Mouse (Mus musculus): Measurements from ENCODE around the gene Brcc3. TPM values are rescaled to one million over a fixed set of nuclear protein-coding genes. Genes with fewer than 3 reads are reported as not detected.

Brcc3 gene
- polyA plus RNA-seq (2014; fragmentation: Nextera tagmentation; extraction: Ambion mirVana) = 46.5 and 48.2 TPM in 2 replicates

GRCm38 (mm10) chrX:75415936-75416785 lies at the start of gene Brcc3, which contains the start of the genes Cmc4 and Mtcp1:
Gene Brcc3 (plus strand): TSS chrX:75416628.
Gene Cmc4 (minus strand): TSS chrX:75416584.
Gene Mtcp1 (minus strand): TSS chrX:75416588.
- no peaks in the 10 kb centered on the region for H3K36me3 ChIP-seq (ENCODE audit: control insufficient read depth, insufficient read depth, low read length)
- H3K9me3 ChIP-seq (ENCODE audit: control insufficient read depth, low read length) = no peaks in the 10 kb centered on the region
- WGBS = 19% methylated on average over 52 of the region's 52 CpGs
- H3K4me3 ChIP-seq (replicated peaks; ENCODE audit: low read depth, low read length) = peak within 1 kb of the TSS; percentile 50
- peaks cover 2% of the 10 kb centered on the region; the same call in 1 of the 2 replicates for H3K4me1 ChIP-seq (ENCODE audit: control insufficient read depth, insufficient read depth, low read length)
- H3K4me2 ChIP-seq (ENCODE audit: low read length) = peak within 1 kb of the TSS; percentile 56
- peak within 1 kb of the TSS; percentile 89 for H3K27ac ChIP-seq (replicated peaks; ENCODE audit: low read depth, low read length)
- DNase-seq = peak; percentile 93
- peak; percentile 100 for ATAC-seq (ENCODE audit: low FRiP score, low TSS enrichment)
- H3K9ac ChIP-seq (replicated peaks; ENCODE audit: low read length) = peak within 1 kb of the TSS; percentile 61
- no peaks in the 10 kb centered on the region for H3K27me3 ChIP-seq (ENCODE audit: control insufficient read depth, insufficient read depth, low read length)

GRCm38 (mm10) chrX:75370197-75370596 lies 46.2 kb upstream of the Brcc3 start:
- no peak for DNase-seq
- Histone ChIP-seq H3K4me3 (replicated peaks; ENCODE audit: low read depth, low read length) (no peak overlapping the region), H3K9ac (replicated peaks; ENCODE audit: low read length) (no peak overlapping the region), H3K4me2 (ENCODE audit: low read length) (no peak overlapping the region), H3K9me3 (ENCODE audit: control insufficient read depth, low read length) (no peaks in the 10 kb centered on the region), H3K4me1 (ENCODE audit: control insufficient read depth, insufficient read depth, low read length) (no peaks in the 10 kb centered on the region), H3K36me3 (ENCODE audit: control insufficient read depth, insufficient read depth, low read length) (no peaks in the 10 kb centered on the region), H3K27me3 (ENCODE audit: control insufficient read depth, insufficient read depth, low read length) (no peaks in the 10 kb centered on the region), H3K27ac (replicated peaks; ENCODE audit: low read depth, low read length) (no peak overlapping the region)
- no peak for ATAC-seq (ENCODE audit: low FRiP score, low TSS enrichment)

- Histone ChIP-seq H3K36me3 (ENCODE audit: control insufficient read depth, insufficient read depth, low read length) (no peaks in the 10 kb centered on the region), H3K4me2 (ENCODE audit: low read length) (no peak overlapping the region), H3K9ac (replicated peaks; ENCODE audit: low read length) (no peak overlapping the region), H3K27me3 (ENCODE audit: control insufficient read depth, insufficient read depth, low read length) (no peaks in the 10 kb centered on the region), H3K27ac (replicated peaks; ENCODE audit: low read depth, low read length) (no peak overlapping the region), H3K4me1 (ENCODE audit: control insufficient read depth, insufficient read depth, low read length) (no peaks in the 10 kb centered on the region), H3K4me3 (replicated peaks; ENCODE audit: low read depth, low read length) (no peak overlapping the region), H3K9me3 (ENCODE audit: control insufficient read depth, low read length) (no peaks in the 10 kb centered on the region)
- WGBS = 83% methylated on average over 2 of the region's 2 CpGs
- no peak for ATAC-seq (ENCODE audit: low FRiP score, low TSS enrichment)
- DNase-seq = no peak
Observed at GRCm38 (mm10) chrX:75372666-75373425, 43.6 kb upstream of the Brcc3 start.

- DNase-seq = no peak
Observed at GRCm38 (mm10) chrX:75376815-75377214, 39.6 kb upstream of the Brcc3 start.

GRCm38 (mm10) chrX:75381176-75381575 lies 35.3 kb upstream of the Brcc3 start:
- H3K4me3 ChIP-seq (replicated peaks; ENCODE audit: low read depth, low read length) = no peak overlapping the region
- H3K9me3 ChIP-seq (ENCODE audit: control insufficient read depth, low read length) = no peaks in the 10 kb centered on the region
- no peak overlapping the region for H3K27ac ChIP-seq (replicated peaks; ENCODE audit: low read depth, low read length)
- WGBS = 79% methylated on average over 1 of the region's 1 CpGs
- no peak overlapping the region for H3K4me2 ChIP-seq (ENCODE audit: low read length)
- no peaks in the 10 kb centered on the region for H3K4me1 ChIP-seq (ENCODE audit: control insufficient read depth, insufficient read depth, low read length)
- H3K27me3 ChIP-seq (ENCODE audit: control insufficient read depth, insufficient read depth, low read length) = no peaks in the 10 kb centered on the region
- ATAC-seq (ENCODE audit: low FRiP score, low TSS enrichment) (no peak), DNase-seq (no peak)
- H3K9ac ChIP-seq (replicated peaks; ENCODE audit: low read length) = no peak overlapping the region
- no peaks in the 10 kb centered on the region for H3K36me3 ChIP-seq (ENCODE audit: control insufficient read depth, insufficient read depth, low read length)

More at GRCm38 (mm10) chrX:75376815-75377214, 39.6 kb upstream of the Brcc3 start:
- no peaks in the 10 kb centered on the region for H3K4me1 ChIP-seq (ENCODE audit: control insufficient read depth, insufficient read depth, low read length)
- H3K9me3 ChIP-seq (ENCODE audit: control insufficient read depth, low read length) = no peaks in the 10 kb centered on the region
- H3K36me3 ChIP-seq (ENCODE audit: control insufficient read depth, insufficient read depth, low read length) = no peaks in the 10 kb centered on the region
- H3K27me3 ChIP-seq (ENCODE audit: control insufficient read depth, insufficient read depth, low read length) = no peaks in the 10 kb centered on the region
- no peak overlapping the region for H3K4me2 ChIP-seq (ENCODE audit: low read length)
- no peak overlapping the region for H3K4me3 ChIP-seq (replicated peaks; ENCODE audit: low read depth, low read length)
- H3K9ac ChIP-seq (replicated peaks; ENCODE audit: low read length) = no peak overlapping the region
- ATAC-seq (ENCODE audit: low FRiP score, low TSS enrichment) = no peak
- H3K27ac ChIP-seq (replicated peaks; ENCODE audit: low read depth, low read length) = no peak overlapping the region

- peak overlapping the region; percentile 57; the same call in 1 of the 2 replicates for H3K9ac ChIP-seq (replicated peaks; ENCODE audit: low read length)
- H3K4me2 ChIP-seq (ENCODE audit: low read length) = peak overlapping the region; percentile 54
- DNase-seq (peak; percentile 2), ATAC-seq (ENCODE audit: low FRiP score, low TSS enrichment) (peak; percentile 18; the same call in 1 of the 2 replicates)
- H3K27me3 ChIP-seq (ENCODE audit: control insufficient read depth, insufficient read depth, low read length) = no peaks in the 10 kb centered on the region
- H3K4me1 ChIP-seq (ENCODE audit: control insufficient read depth, insufficient read depth, low read length) = no peaks in the 10 kb centered on the region
- no peak overlapping the region for H3K27ac ChIP-seq (replicated peaks; ENCODE audit: low read depth, low read length)
- 76% methylated on average over 5 of the region's 5 CpGs for WGBS
- peak overlapping the region; percentile 51 for H3K4me3 ChIP-seq (replicated peaks; ENCODE audit: low read depth, low read length)
- no peaks in the 10 kb centered on the region for H3K36me3 ChIP-seq (ENCODE audit: control insufficient read depth, insufficient read depth, low read length)
- H3K9me3 ChIP-seq (ENCODE audit: control insufficient read depth, low read length) = no peaks in the 10 kb centered on the region
Observed at GRCm38 (mm10) chrX:75381699-75382098, 34.7 kb upstream of the Brcc3 start.

- Histone ChIP-seq H3K4me1 (ENCODE audit: control insufficient read depth, insufficient read depth, low read length) (no peaks in the 10 kb centered on the region), H3K9me3 (ENCODE audit: control insufficient read depth, low read length) (no peaks in the 10 kb centered on the region), H3K4me2 (ENCODE audit: low read length) (peak within 1 kb of the TSS; percentile 54), H3K27ac (replicated peaks; ENCODE audit: low read depth, low read length) (peak within 1 kb of the TSS; percentile 71), H3K4me3 (replicated peaks; ENCODE audit: low read depth, low read length) (peak within 1 kb of the TSS; percentile 51), H3K36me3 (ENCODE audit: control insufficient read depth, insufficient read depth, low read length) (no peaks in the 10 kb centered on the region), H3K9ac (replicated peaks; ENCODE audit: low read length) (peak within 1 kb of the TSS; percentile 57; the same call in 1 of the 2 replicates), H3K27me3 (ENCODE audit: control insufficient read depth, insufficient read depth, low read length) (no peaks in the 10 kb centered on the region)
- peak; percentile 87 for DNase-seq
- 19% methylated on average over 24 of the region's 25 CpGs for WGBS
- ATAC-seq (ENCODE audit: low FRiP score, low TSS enrichment) = peak; percentile 96
Observed at GRCm38 (mm10) chrX:75382195-75382771, 34.1 kb upstream of the Brcc3 start, which contains the start of the genes Fundc2 and F8. Gene Fundc2 (plus strand): TSS chrX:75382399. Gene F8 (minus strand): TSS chrX:75382615.

- no peak overlapping the region for H3K4me3 ChIP-seq (replicated peaks; ENCODE audit: low read depth, low read length)
- H3K9me3 ChIP-seq (ENCODE audit: control insufficient read depth, low read length) = no peaks in the 10 kb centered on the region
- H3K9ac ChIP-seq (replicated peaks; ENCODE audit: low read length) = no peak overlapping the region
- H3K27ac ChIP-seq (replicated peaks; ENCODE audit: low read depth, low read length) = no peak overlapping the region
- WGBS = 95% methylated on average over 1 of the region's 1 CpGs
- ATAC-seq (ENCODE audit: low FRiP score, low TSS enrichment) (no peak), DNase-seq (no peak)
- no peaks in the 10 kb centered on the region for H3K27me3 ChIP-seq (ENCODE audit: control insufficient read depth, insufficient read depth, low read length)
- H3K4me1 ChIP-seq (ENCODE audit: control insufficient read depth, insufficient read depth, low read length) = no peaks in the 10 kb centered on the region
- H3K36me3 ChIP-seq (ENCODE audit: control insufficient read depth, insufficient read depth, low read length) = peaks cover 11% of the 10 kb centered on the region
- no peak overlapping the region for H3K4me2 ChIP-seq (ENCODE audit: low read length)
Observed at GRCm38 (mm10) chrX:75399471-75399870, 17.0 kb upstream of the Brcc3 start.
